Mouse (Mus musculus) embryonic fibroblast, embryonic 13.5 days (primary cell): Measurements from ENCODE around the gene Rnase1. TPM values are rescaled to one million over a fixed set of nuclear protein-coding genes. Genes with fewer than 3 reads are reported as not detected.

ENCODE experiments used
- H3K27ac ChIP-seq: 2 replicates; pipeline ENCODE4 v1.5.1; 2012; ENCODE audit warnings: low read length, control low read depth, inconsistent platforms; ENCODE audit not compliant: insufficient read depth
- H3K4me1 ChIP-seq: 2 replicates; pipeline ENCODE4 v1.6.1; 2011; ENCODE audit warnings: low read length; ENCODE audit not compliant: control insufficient read depth, insufficient read depth
- H3K4me3 ChIP-seq: 2 replicates; pipeline ENCODE4 v1.5.1; 2011; ENCODE audit warnings: mild to moderate bottlenecking, control low read depth, low read length; ENCODE audit not compliant: insufficient read depth
- CTCF ChIP-seq: IDR thresholded peaks from 2 replicates; pipeline ENCODE4 v1.5.1; 2011; ENCODE audit warnings: mild to moderate bottlenecking, control low read depth, low read length, moderate library complexity, borderline replicate concordance; ENCODE audit not compliant: insufficient read depth
- POLR2A ChIP-seq: IDR thresholded peaks from 2 replicates; pipeline ENCODE4 v1.6.1; 2011; ENCODE audit warnings: low read depth, mild to moderate bottlenecking, control low read depth, low read length, moderate library complexity
- polyA plus RNA-seq: library from polyadenylated mRNA; stranded (reverse); fragments of >200 nt; gene quantifications from 2 replicates; pipeline ENCODE4 v1.2.4, GENCODE M21; 2011; ENCODE audit warnings: low read depth; ENCODE audit not compliant: missing spikeins, insufficient read length

Gene Rnase1
- polyA plus RNA-seq, 1 experiment: not detected

- no peak overlapping the region for H3K4me3 ChIP-seq
- H3K27ac ChIP-seq: no peak overlapping the region
- no peaks in the 10 kb centered on the region for H3K4me1 ChIP-seq
- no peak for TF ChIP-seq CTCF
- no peak for TF ChIP-seq POLR2A
Measured at GRCm38 (mm10) chr14:51142568-51142967, 4.0 kb downstream of the Rnase1 start.

GRCm38 (mm10) chr14:51142119-51142518 lies 4.5 kb downstream of the Rnase1 start:
- Histone ChIP-seq H3K4me1 (no peaks in the 10 kb centered on the region), H3K4me3 (no peak overlapping the region), H3K27ac (no peak overlapping the region)
- TF ChIP-seq POLR2A (no peak), CTCF (no peak)

- no peaks in the 10 kb centered on the region for H3K4me1 ChIP-seq
Measured at GRCm38 (mm10) chr14:51140342-51140741, 6.2 kb downstream of the Rnase1 start.

GRCm38 (mm10) chr14:51132372-51132771 lies 14.2 kb downstream of the Rnase1 start:
- H3K27ac ChIP-seq: no peak overlapping the region
- H3K4me3 ChIP-seq: no peak overlapping the region
- TF ChIP-seq CTCF (no peak), POLR2A (no peak)
- H3K4me1 ChIP-seq: no peaks in the 10 kb centered on the region

More at GRCm38 (mm10) chr14:51140342-51140741, 6.2 kb downstream of the Rnase1 start:
- Histone ChIP-seq H3K4me3 (no peak overlapping the region), H3K27ac (no peak overlapping the region)
- TF ChIP-seq CTCF: no peak
- no peak for TF ChIP-seq POLR2A

- TF ChIP-seq POLR2A (no peak), CTCF (no peak)
- Histone ChIP-seq H3K4me1 (no peaks in the 10 kb centered on the region), H3K27ac (no peak overlapping the region), H3K4me3 (no peak overlapping the region)
Measured at GRCm38 (mm10) chr14:51131086-51131815, 15.3 kb downstream of the Rnase1 start.

- Histone ChIP-seq H3K4me3 (no peak overlapping the region), H3K27ac (no peak overlapping the region), H3K4me1 (no peaks in the 10 kb centered on the region)
- TF ChIP-seq CTCF (no peak), POLR2A (no peak)
Measured at GRCm38 (mm10) chr14:51130315-51130940, 16.2 kb downstream of the Rnase1 start.

- no peak for TF ChIP-seq CTCF
- no peak for TF ChIP-seq POLR2A
- Histone ChIP-seq H3K27ac (no peak overlapping the region), H3K4me1 (no peaks in the 10 kb centered on the region), H3K4me3 (no peak overlapping the region)
Measured at GRCm38 (mm10) chr14:51129624-51129975, 17.0 kb downstream of the Rnase1 start.

- TF ChIP-seq CTCF (no peak), POLR2A (no peak)
- Histone ChIP-seq H3K27ac (no peak overlapping the region), H3K4me1 (no peaks in the 10 kb centered on the region), H3K4me3 (no peak overlapping the region)
Measured at GRCm38 (mm10) chr14:51128775-51129623, 17.6 kb downstream of the Rnase1 start.

- H3K4me1 ChIP-seq: no peaks in the 10 kb centered on the region
- no peak overlapping the region for H3K27ac ChIP-seq
- TF ChIP-seq POLR2A: no peak
- no peak for TF ChIP-seq CTCF
- no peak overlapping the region for H3K4me3 ChIP-seq
Measured at GRCm38 (mm10) chr14:51127648-51128258, 18.8 kb downstream of the Rnase1 start.

GRCm38 (mm10) chr14:51125684-51126083 lies 20.9 kb downstream of the Rnase1 start:
- no peaks in the 10 kb centered on the region for H3K4me1 ChIP-seq
- no peak overlapping the region for H3K27ac ChIP-seq
- H3K4me3 ChIP-seq: no peak overlapping the region
- TF ChIP-seq CTCF (no peak), POLR2A (no peak)
